Mouse (Mus musculus) ES-E14 (cell line): Measurements from ENCODE around the gene Exoc3l2.

ENCODE experiments used
- CHD2 ChIP-seq: IDR thresholded peaks from 2 replicates; pipeline ENCODE4 v1.6.1; 2014; ENCODE audit warnings: mild to moderate bottlenecking, low read depth, low read length, inconsistent platforms
- ZC3H11A ChIP-seq: IDR thresholded peaks from 2 replicates; pipeline ENCODE4 v1.6.1; 2012; ENCODE audit warnings: low read depth, mild to moderate bottlenecking, inconsistent platforms, low read length, borderline replicate concordance

DNA sequence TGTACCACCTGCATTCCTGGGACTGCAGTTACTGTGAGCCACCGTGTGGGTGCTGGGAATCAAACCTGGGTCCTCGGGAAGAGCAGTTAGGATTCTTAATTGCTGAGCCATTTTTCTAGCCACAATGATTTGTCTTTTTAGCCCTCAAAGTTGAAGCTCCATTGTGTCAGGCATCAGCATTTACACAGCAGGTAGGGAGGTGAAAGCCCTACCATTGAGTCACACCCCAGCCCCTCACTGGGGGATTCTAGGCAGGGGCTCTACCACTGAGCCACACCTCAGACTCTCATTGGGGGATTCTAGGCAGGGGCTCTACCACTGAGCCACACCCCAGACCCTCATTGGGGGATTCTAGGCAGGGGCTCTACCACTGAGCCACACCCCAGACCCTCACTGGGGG, 26.9 kb upstream of the Exoc3l2 start:
- no peak for TF ChIP-seq CHD2
- no peak for TF ChIP-seq ZC3H11A
